Mouse (Mus musculus) limb, embryonic 13.5 days (tissue): ENCODE results near the gene Cmtm5. TPM values are rescaled to one million over a fixed set of nuclear protein-coding genes. Genes with fewer than 3 reads are reported as not detected.

Experiments used
- ATAC-seq: fragments of 200-750 bp; cut with Nextera tagmentation; 2 replicates; pipeline ENCODE4 v1.8.0; 2017; ENCODE audit warnings: low read depth, moderate number of reproducible peaks, moderate TSS enrichment; ENCODE audit not compliant: low FRiP score
- H3K27ac ChIP-seq: fragments of 300-500 bp; sonication (generic); 2 replicates; pipeline ENCODE4 v1.5.1; 2015; ENCODE audit warnings: inconsistent platforms, mild to moderate bottlenecking, moderate library complexity
- H3K27me3 ChIP-seq: fragments of 300-500 bp; sonication (generic); 2 replicates; pipeline ENCODE4 v1.6.1; 2015; ENCODE audit warnings: mild to moderate bottlenecking, inconsistent platforms
- H3K36me3 ChIP-seq: fragments of 300-500 bp; sonication (generic); 2 replicates; pipeline ENCODE4 v1.6.1; 2015; ENCODE audit warnings: inconsistent platforms, mild to moderate bottlenecking, moderate library complexity
- H3K4me1 ChIP-seq: fragments of 300-500 bp; sonication (generic); 2 replicates; pipeline ENCODE4 v1.6.1; 2015; ENCODE audit warnings: inconsistent platforms
- H3K4me2 ChIP-seq: fragments of 300-500 bp; sonication (generic); replicated peaks from 2 replicates; pipeline ENCODE4 v1.6.1; 2015; ENCODE audit warnings: inconsistent platforms, mild to moderate bottlenecking, moderate library complexity
- H3K4me3 ChIP-seq: fragments of 300-500 bp; sonication (generic); 2 replicates; pipeline ENCODE4 v1.5.1; 2015; ENCODE audit warnings: moderate library complexity, mild to moderate bottlenecking, inconsistent platforms
- H3K9ac ChIP-seq: fragments of 300-500 bp; sonication (generic); 2 replicates; pipeline ENCODE4 v1.6.1; 2015; ENCODE audit warnings: mild to moderate bottlenecking, inconsistent platforms
- H3K9me3 ChIP-seq: fragments of 300-500 bp; sonication (generic); 2 replicates; pipeline ENCODE4 v1.6.1; 2016; ENCODE audit warnings: inconsistent platforms
- WGBS: fragments of 180-500 bp; shearing (Covaris S2); methylation state at CpG from one replicate; pipeline ENCODE4 v1.1.7; 2015; 5-methylcytosine and 5-hydroxymethylcytosine counted together
- polyA plus RNA-seq: library from polyadenylated mRNA; unstranded; fragments of >200 nt; fragmentation: Nextera tagmentation; extraction: Ambion mirVana; gene quantifications from 2 replicates; pipeline ENCODE4 v1.2.1, GENCODE M21; 2015

Gene Cmtm5
- polyA plus RNA-seq, result 16.1 and 17.6 TPM in 2 replicates

DNA sequence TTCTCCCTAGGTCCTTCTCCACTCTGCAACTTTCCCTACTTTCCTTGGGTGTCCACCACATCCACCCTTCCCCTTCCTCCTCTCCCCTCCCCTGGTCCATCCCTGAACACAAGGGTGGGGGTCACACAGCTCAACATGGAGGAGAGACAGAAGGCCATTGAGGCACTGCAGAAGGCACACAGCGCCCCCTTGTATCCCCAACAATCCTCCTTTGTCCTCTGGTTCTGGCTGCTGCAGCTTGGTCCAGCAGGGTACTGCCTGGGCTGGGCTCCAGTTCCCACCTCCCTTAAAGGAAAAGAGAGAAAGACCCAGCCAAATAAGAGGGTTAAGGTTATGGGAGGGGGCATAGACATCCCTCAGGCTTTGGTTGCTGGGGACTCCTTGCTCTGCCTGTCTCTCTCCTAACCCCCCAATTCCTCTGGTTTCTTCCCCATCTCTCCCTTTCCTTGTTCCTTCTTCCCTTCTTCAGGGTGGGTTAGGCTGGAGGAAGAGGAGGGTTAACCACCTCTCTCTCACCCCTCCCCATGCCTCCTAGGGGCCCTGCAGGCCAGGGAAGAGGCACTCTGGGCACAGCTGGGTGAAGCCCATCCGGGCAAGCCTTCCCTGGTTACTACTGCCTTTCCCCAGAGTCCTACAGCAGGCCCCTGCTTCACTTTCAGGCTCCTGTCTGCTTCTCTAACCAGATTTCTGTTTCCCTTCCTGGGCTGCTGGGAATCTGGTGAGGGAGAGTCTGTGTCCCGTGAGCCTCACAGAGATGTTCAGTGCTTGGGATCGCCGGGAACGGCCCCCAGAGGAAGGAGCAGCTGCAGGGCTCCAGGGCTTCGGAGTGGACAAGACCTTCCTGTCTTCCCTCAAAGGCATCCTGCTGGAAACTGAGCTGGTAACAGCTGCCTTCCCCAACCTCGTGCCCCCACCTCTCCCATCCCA lies at the start of gene Cmtm5:
TSS of gene Cmtm5 (plus strand) at position 358 of the 927 bp plus-strand sequence.
- Histone ChIP-seq H3K27me3 (no peaks in the 10 kb centered on the region), H3K4me1 (peaks cover 35% of the 10 kb centered on the region), H3K9me3 (no peaks in the 10 kb centered on the region), H3K4me3 (peak within 1 kb of the TSS; percentile 23), H3K9ac (peak within 1 kb of the TSS; percentile 53), H3K27ac (peak within 1 kb of the TSS; percentile 92), H3K36me3 (no peaks in the 10 kb centered on the region), H3K4me2 (peak within 1 kb of the TSS; percentile 48)
- WGBS, result 29% methylated on average over 8 of the region's 8 CpGs
- peak; percentile 57 for ATAC-seq

DNA sequence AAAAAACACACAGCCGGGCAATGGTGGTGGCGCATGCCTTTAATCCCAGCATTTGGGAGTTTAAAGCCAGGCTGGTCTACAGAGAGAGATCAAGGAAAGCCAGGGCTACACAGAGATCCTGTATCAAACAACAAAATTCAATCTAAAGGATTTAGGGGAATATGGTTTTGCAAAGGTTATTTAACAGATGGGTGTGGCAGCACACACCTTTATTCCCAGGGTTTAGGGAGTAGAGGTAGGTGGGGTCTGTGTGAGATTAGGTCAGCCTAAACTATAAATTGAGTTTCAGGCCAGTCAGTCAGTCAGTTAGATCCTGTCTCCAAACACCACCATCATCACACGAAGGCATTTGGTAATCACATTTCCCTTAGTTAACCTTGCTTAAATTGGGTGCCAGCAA lies 43.9 kb upstream of the Cmtm5 start, which contains the start of gene Pabpn1:
TSS of gene Pabpn1 (plus strand) at position 301 of the 400 bp plus-strand sequence.
- peaks cover 18% of the 10 kb centered on the region for H3K36me3 ChIP-seq
- peaks cover 12% of the 10 kb centered on the region for H3K4me1 ChIP-seq
- peak within 1 kb of the TSS; percentile 96 for H3K4me3 ChIP-seq
- 0 out of 2 replicates have a peak within 1 kb of the TSS, but pooled peaks have one; percentile 74 for H3K27ac ChIP-seq
- no peaks in the 10 kb centered on the region for H3K27me3 ChIP-seq
- 92% methylated on average over 3 of the region's 3 CpGs for WGBS
- ATAC-seq, result no peak
- peak within 1 kb of the TSS; percentile 61 for H3K4me2 ChIP-seq
- H3K9ac ChIP-seq, result 0 out of 2 replicates have a peak within 1 kb of the TSS, but pooled peaks have one; percentile 40
- H3K9me3 ChIP-seq, result no peaks in the 10 kb centered on the region

GRCm38 (mm10) chr14:54893651-54894181 lies 42.3 kb upstream of the Cmtm5 start:
- Histone ChIP-seq H3K4me2 (peak overlapping the region; percentile 61), H3K4me3 (peak overlapping the region; percentile 96), H3K36me3 (peaks cover 31% of the 10 kb centered on the region), H3K27ac (peak overlapping the region; percentile 92), H3K9me3 (no peaks in the 10 kb centered on the region), H3K27me3 (no peaks in the 10 kb centered on the region), H3K9ac (peak overlapping the region; percentile 98), H3K4me1 (peaks cover 12% of the 10 kb centered on the region)
- WGBS, result under 1% methylated on average over 38 of the region's 38 CpGs
- ATAC-seq, result peak; percentile 98

DNA sequence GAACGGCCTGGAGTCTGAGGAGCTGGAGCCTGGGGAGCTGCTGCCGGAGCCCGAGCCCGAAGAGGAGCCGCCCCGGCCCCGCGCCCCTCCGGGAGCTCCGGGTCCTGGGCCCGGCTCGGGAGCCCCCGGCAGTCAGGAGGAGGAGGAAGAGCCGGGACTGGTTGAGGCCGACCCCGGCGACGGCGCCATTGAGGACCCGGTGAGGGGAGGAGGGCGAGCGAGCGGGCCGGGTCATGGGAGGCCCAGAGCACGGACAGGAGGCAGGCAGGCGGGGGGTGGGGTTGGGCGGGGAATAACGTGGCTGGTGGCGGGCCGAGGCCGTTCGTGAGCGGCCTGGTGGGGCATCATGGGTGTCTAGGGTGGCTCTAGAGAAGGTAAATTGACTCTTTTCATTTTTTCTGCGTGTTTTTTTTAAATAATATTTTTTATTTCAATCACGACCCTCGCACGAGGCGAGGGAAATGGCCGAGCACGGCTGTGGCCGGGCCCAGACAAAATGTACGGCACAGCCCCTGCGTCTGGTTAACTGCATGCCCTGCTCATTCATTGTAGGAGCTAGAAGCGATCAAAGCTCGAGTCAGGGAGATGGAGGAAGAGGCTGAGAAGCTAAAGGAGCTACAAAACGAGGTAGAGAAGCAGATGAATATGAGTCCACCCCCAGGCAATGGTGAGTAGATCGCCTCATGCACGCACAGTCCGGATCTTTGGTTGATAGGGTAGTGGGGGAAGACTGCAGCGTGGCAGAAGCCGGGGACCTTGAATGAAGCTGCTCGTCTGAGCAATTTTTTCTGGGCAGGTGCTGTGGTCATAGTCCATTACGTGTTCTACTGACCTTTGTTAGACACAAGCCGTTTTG lies 41.5 kb upstream of the Cmtm5 start:
- peak overlapping the region; percentile 92 for H3K27ac ChIP-seq
- peak; percentile 46 for ATAC-seq
- peaks cover 36% of the 10 kb centered on the region for H3K36me3 ChIP-seq
- peaks cover 12% of the 10 kb centered on the region for H3K4me1 ChIP-seq
- H3K9ac ChIP-seq, result peak overlapping the region; percentile 98
- no peaks in the 10 kb centered on the region for H3K27me3 ChIP-seq
- WGBS, result 1% methylated on average over 50 of the region's 54 CpGs
- H3K4me3 ChIP-seq, result peak overlapping the region; percentile 96
- H3K9me3 ChIP-seq, result no peaks in the 10 kb centered on the region
- peak overlapping the region; percentile 84 for H3K4me2 ChIP-seq

GRCm38 (mm10) chr14:54897445-54897844 lies 38.6 kb upstream of the Cmtm5 start:
- Histone ChIP-seq H3K9ac (no peak overlapping the region), H3K27ac (no peak overlapping the region), H3K27me3 (no peaks in the 10 kb centered on the region), H3K4me3 (no peak overlapping the region), H3K4me1 (peaks cover 12% of the 10 kb centered on the region), H3K9me3 (no peaks in the 10 kb centered on the region), H3K36me3 (peaks cover 36% of the 10 kb centered on the region), H3K4me2 (no peak overlapping the region)
- ATAC-seq, result no peak
- 62% methylated on average over 2 of the region's 2 CpGs for WGBS

DNA sequence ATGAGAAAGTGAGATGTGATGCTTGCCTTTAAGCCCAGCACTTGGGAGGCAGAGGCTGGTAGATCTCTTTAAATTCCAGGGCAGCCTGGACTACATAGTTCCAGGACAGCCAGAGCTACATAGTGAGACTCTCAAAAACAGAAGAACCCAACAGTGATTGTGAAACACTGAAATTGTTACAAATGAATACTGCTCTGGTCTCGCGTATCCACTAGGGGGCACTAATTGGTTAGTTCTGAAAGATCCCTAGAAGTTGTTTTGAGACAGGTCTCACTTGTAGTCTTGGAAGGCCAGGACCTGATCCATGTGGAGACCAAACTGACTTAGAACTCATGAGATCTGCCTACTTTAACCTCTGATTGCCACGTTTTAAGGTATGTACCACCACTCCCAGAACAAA lies 35.7 kb upstream of the Cmtm5 start:
- Histone ChIP-seq H3K4me3 (no peak overlapping the region), H3K36me3 (peaks cover 60% of the 10 kb centered on the region), H3K27ac (no peak overlapping the region; the same call in 1 of the 2 replicates), H3K4me1 (peaks cover 7% of the 10 kb centered on the region), H3K9me3 (no peaks in the 10 kb centered on the region), H3K4me2 (no peak overlapping the region), H3K9ac (no peak overlapping the region), H3K27me3 (no peaks in the 10 kb centered on the region)
- peak; percentile 64; the same call in 1 of the 2 replicates for ATAC-seq
- 2% methylated on average over 3 of the region's 3 CpGs for WGBS

- no peaks in the 10 kb centered on the region for H3K4me1 ChIP-seq
- H3K9me3 ChIP-seq, result no peaks in the 10 kb centered on the region
- no peak overlapping the region for H3K4me2 ChIP-seq
- H3K27me3 ChIP-seq, result no peaks in the 10 kb centered on the region
- 87% methylated on average over 4 of the region's 4 CpGs for WGBS
- no peak for ATAC-seq
- H3K4me3 ChIP-seq, result no peak overlapping the region
- H3K27ac ChIP-seq, result no peak overlapping the region
- no peak overlapping the region for H3K9ac ChIP-seq
- peaks cover 61% of the 10 kb centered on the region for H3K36me3 ChIP-seq
Observed at GRCm38 (mm10) chr14:54903641-54904040, 32.4 kb upstream of the Cmtm5 start.

- peaks cover 29% of the 10 kb centered on the region for H3K4me1 ChIP-seq
- H3K9ac ChIP-seq, result peak overlapping the region; percentile 48; the same call in 1 of the 2 replicates
- no peak overlapping the region for H3K27ac ChIP-seq
- no peak overlapping the region for H3K4me2 ChIP-seq
- peaks cover 77% of the 10 kb centered on the region for H3K36me3 ChIP-seq
- no peak overlapping the region for H3K4me3 ChIP-seq
- H3K9me3 ChIP-seq, result no peaks in the 10 kb centered on the region
- H3K27me3 ChIP-seq, result no peaks in the 10 kb centered on the region
- 88% methylated on average over 7 of the region's 7 CpGs for WGBS
- no peak for ATAC-seq
Observed at GRCm38 (mm10) chr14:54908682-54909081, 27.4 kb upstream of the Cmtm5 start.

- Histone ChIP-seq H3K27ac (peak overlapping the region; percentile 91), H3K4me2 (peak overlapping the region; percentile 96), H3K36me3 (peaks cover 67% of the 10 kb centered on the region), H3K9ac (peak overlapping the region; percentile 96), H3K4me1 (peaks cover 31% of the 10 kb centered on the region), H3K4me3 (peak overlapping the region; percentile 91), H3K27me3 (no peaks in the 10 kb centered on the region), H3K9me3 (no peaks in the 10 kb centered on the region)
- ATAC-seq, result peak; percentile 52
- 2% methylated on average over 52 of the region's 69 CpGs for WGBS
Observed at GRCm38 (mm10) chr14:54912109-54912850, 23.8 kb upstream of the Cmtm5 start.

DNA sequence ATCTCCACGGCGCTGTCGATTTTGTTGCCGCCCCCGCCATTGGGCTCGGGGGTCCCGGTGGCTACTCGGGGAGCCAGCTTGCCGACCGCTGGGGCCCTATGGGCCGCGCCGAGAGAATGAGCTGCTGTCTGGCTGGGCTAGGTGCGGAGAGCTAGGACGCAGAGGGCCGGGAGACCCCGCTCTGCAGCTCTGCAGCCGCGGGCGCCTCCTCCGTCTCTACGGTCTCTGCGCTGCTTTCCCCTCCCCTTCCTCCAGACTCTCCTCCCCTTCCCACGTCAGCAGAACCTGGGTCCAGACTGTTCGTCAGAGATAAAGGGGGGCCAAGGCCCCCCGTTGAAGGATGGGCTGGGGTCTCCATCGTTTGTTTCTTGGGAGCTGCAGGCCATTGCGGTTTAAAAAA lies 23.2 kb upstream of the Cmtm5 start, which contains the start of gene Slc22a17:
TSS of gene Slc22a17 (minus strand) at position 247 of the 400 bp plus-strand sequence.
- Histone ChIP-seq H3K9me3 (no peaks in the 10 kb centered on the region), H3K9ac (peak within 1 kb of the TSS; percentile 96), H3K4me3 (peak within 1 kb of the TSS; percentile 91), H3K27me3 (no peaks in the 10 kb centered on the region), H3K4me2 (peak within 1 kb of the TSS; percentile 96), H3K4me1 (peaks cover 31% of the 10 kb centered on the region), H3K27ac (peak within 1 kb of the TSS; percentile 91), H3K36me3 (peaks cover 67% of the 10 kb centered on the region)
- under 1% methylated on average over 28 of the region's 28 CpGs for WGBS
- peak; percentile 93 for ATAC-seq

- Histone ChIP-seq H3K36me3 (peaks cover 67% of the 10 kb centered on the region), H3K4me1 (peaks cover 31% of the 10 kb centered on the region), H3K27me3 (no peaks in the 10 kb centered on the region), H3K27ac (peak overlapping the region; percentile 91; the same call in 1 of the 2 replicates), H3K4me2 (peak overlapping the region; percentile 96), H3K4me3 (peak overlapping the region; percentile 91), H3K9me3 (no peaks in the 10 kb centered on the region), H3K9ac (peak overlapping the region; percentile 96)
- 18% methylated on average over 10 of the region's 10 CpGs for WGBS
- ATAC-seq, result no peak
Observed at GRCm38 (mm10) chr14:54913343-54913742, 22.7 kb upstream of the Cmtm5 start.
